ENCODE assay signal across 8 mouse cellular contexts in genomic region chr6:29736610-29737458, GRCm38 (mm10). TPM values are rescaled to one million over a fixed set of nuclear protein-coding genes. Genes with fewer than 3 reads are reported as not detected.
DNase-seq lines count a peak whose midpoint lies in the region; ATAC-seq and TF ChIP-seq lines count a peak whose summit lies in the region.

No protein-coding gene starts in this region.

- H3K27me3 ChIP-seq in lung, embryonic 14.5 days (ENCODE audit: insufficient read depth, low read length) = no peaks in the 10 kb centered on the region
- H3K27me3 ChIP-seq in embryonic facial prominence, embryonic 13.5 days = no peaks in the 10 kb centered on the region
- no peaks in the 10 kb centered on the region for H3K27me3 ChIP-seq in intestine, embryonic 16.5 days (replicated peaks; ENCODE audit: control insufficient read depth, insufficient read depth, low read length)
- H3K27me3 ChIP-seq in neural tube, embryonic 12.5 days (replicated peaks) = no peaks in the 10 kb centered on the region

- H3K4me3 ChIP-seq in lung, embryonic 14.5 days (ENCODE audit: low read depth, low read length) = peak overlapping the region; percentile 92
- peak overlapping the region; percentile 93 for H3K4me3 ChIP-seq in embryonic facial prominence, embryonic 13.5 days
- peak overlapping the region; percentile 92 for H3K4me3 ChIP-seq in intestine, embryonic 16.5 days (ENCODE audit: low read length)
- H3K4me3 ChIP-seq in neural tube, embryonic 12.5 days = peak overlapping the region; percentile 91

- peaks cover 10% of the 10 kb centered on the region; the same call in 1 of the 2 replicates for H3K36me3 ChIP-seq in lung, embryonic 14.5 days (ENCODE audit: insufficient read depth)
- peaks cover 19% of the 10 kb centered on the region for H3K36me3 ChIP-seq in embryonic facial prominence, embryonic 13.5 days
- no peaks in the 10 kb centered on the region for H3K36me3 ChIP-seq in intestine, embryonic 16.5 days (ENCODE audit: control insufficient read depth, insufficient read depth, low read length)
- H3K36me3 ChIP-seq in neural tube, embryonic 12.5 days = 0 out of 2 replicates have a peak, but pooled peaks cover 5% of the 10 kb centered on the region

- H3K4me2 ChIP-seq in lung, embryonic 14.5 days = peak overlapping the region; percentile 98
- H3K4me2 ChIP-seq in embryonic facial prominence, embryonic 13.5 days = peak overlapping the region; percentile 92
- peak overlapping the region; percentile 70 for H3K4me2 ChIP-seq in intestine, embryonic 16.5 days (ENCODE audit: low read depth, low read length)
- peak overlapping the region; percentile 79 for H3K4me2 ChIP-seq in neural tube, embryonic 12.5 days (replicated peaks)

- no peak for TF ChIP-seq CTCF in lung, embryonic 14.5 days (IDR thresholded peaks at IDR 0.05; ENCODE audit: low read depth)

- peaks cover 11% of the 10 kb centered on the region for H3K4me1 ChIP-seq in lung, embryonic 14.5 days (ENCODE audit: insufficient read depth)
- H3K4me1 ChIP-seq in embryonic facial prominence, embryonic 13.5 days = peaks cover 33% of the 10 kb centered on the region
- peaks cover 13% of the 10 kb centered on the region for H3K4me1 ChIP-seq in intestine, embryonic 16.5 days (ENCODE audit: control insufficient read depth, insufficient read depth, low read length)
- peaks cover 10% of the 10 kb centered on the region for H3K4me1 ChIP-seq in neural tube, embryonic 12.5 days

- peak overlapping the region; percentile 99 for H3K9ac ChIP-seq in lung, embryonic 14.5 days
- H3K9ac ChIP-seq in embryonic facial prominence, embryonic 13.5 days = peak overlapping the region; percentile 100
- H3K9ac ChIP-seq in intestine, embryonic 16.5 days (ENCODE audit: low read depth, low read length) = peak overlapping the region; percentile 98
- H3K9ac ChIP-seq in neural tube, embryonic 12.5 days = peak overlapping the region; percentile 95

- WGBS in lung, embryonic 14.5 days = 5% methylated on average over 13 of the region's 13 CpGs
- WGBS in embryonic facial prominence, embryonic 13.5 days = 12% methylated on average over 13 of the region's 13 CpGs
- 9% methylated on average over 13 of the region's 13 CpGs for WGBS in intestine, embryonic 16.5 days
- WGBS in neural tube, embryonic 12.5 days = 21% methylated on average over 13 of the region's 13 CpGs

- H3K27ac ChIP-seq in lung, embryonic 14.5 days (ENCODE audit: low read depth) = peak overlapping the region; percentile 99
- peak overlapping the region; percentile 99 for H3K27ac ChIP-seq in embryonic facial prominence, embryonic 13.5 days
- H3K27ac ChIP-seq in intestine, embryonic 16.5 days (ENCODE audit: low read length) = peak overlapping the region; percentile 97
- H3K27ac ChIP-seq in neural tube, embryonic 12.5 days = no peak overlapping the region

- DNase-seq in lung, embryonic 14.5 days = no peak
- no peak for DNase-seq in lung, postnatal 10 days
- DNase-seq in gastrocnemius, adult 8-10 months (ENCODE audit: low spot score in 2 of 2) = no peak
- DNase-seq in gastrocnemius, postnatal 10 days = no peak
- no peak for DNase-seq in spleen, postnatal 36 days (ENCODE audit: low spot score in 2 of 2)

- ATAC-seq in lung, embryonic 14.5 days (ENCODE audit: insufficient read depth) = no peak
- no peak for ATAC-seq in embryonic facial prominence, embryonic 13.5 days (ENCODE audit: insufficient number of reproducible peaks, insufficient read depth, low FRiP score, low TSS enrichment, low read depth)
- no peak for ATAC-seq in intestine, embryonic 16.5 days
- no peak for ATAC-seq in neural tube, embryonic 12.5 days (ENCODE audit: low FRiP score, low read depth)

- no peaks in the 10 kb centered on the region for H3K9me3 ChIP-seq in lung, embryonic 14.5 days (ENCODE audit: low read depth, low read length)
- no peaks in the 10 kb centered on the region for H3K9me3 ChIP-seq in embryonic facial prominence, embryonic 13.5 days
- H3K9me3 ChIP-seq in intestine, embryonic 16.5 days (ENCODE audit: control insufficient read depth, low read length) = no peaks in the 10 kb centered on the region
- H3K9me3 ChIP-seq in neural tube, embryonic 12.5 days = no peaks in the 10 kb centered on the region

RNA-seq across cellular contexts. Expression of gene Smo, which starts 1.5 kb away (rescaled TPM):
- 60.9 and 69.1 TPM in 2 replicates for polyA plus RNA-seq in lung, embryonic 14.5 days (2014; fragmentation: Nextera tagmentation; extraction: Ambion mirVana)
- polyA plus RNA-seq in embryonic facial prominence, embryonic 13.5 days (2015; fragmentation: Nextera tagmentation; extraction: Ambion mirVana) = 53.0 and 57.4 TPM in 2 replicates
- polyA plus RNA-seq in intestine, embryonic 16.5 days (2015; fragmentation: Nextera tagmentation; extraction: Ambion mirVana) = 18.8 and 18.9 TPM in 2 replicates
- 36.5 and 41.9 TPM in 2 replicates for polyA plus RNA-seq in neural tube, embryonic 12.5 days (2016; fragmentation: Nextera tagmentation; extraction: Ambion mirVana)
- total RNA-seq in gastrocnemius, adult 8-10 months (2022) = 1 to 10 TPM; 1.7 to 3.1 (median 2.4) TPM
- 10 to 100 TPM; 21.2 to 26.3 TPM for total RNA-seq in gastrocnemius, postnatal 10 days (2021)

RNA-seq across cellular contexts. Expression of gene Ahcyl2, which starts 31.0 kb away (rescaled TPM):
- polyA plus RNA-seq in lung, embryonic 14.5 days (2014; fragmentation: Nextera tagmentation; extraction: Ambion mirVana) = 10.1 and 12.4 TPM in 2 replicates
- 14.1 and 15.2 TPM in 2 replicates for polyA plus RNA-seq in embryonic facial prominence, embryonic 13.5 days (2015; fragmentation: Nextera tagmentation; extraction: Ambion mirVana)
- 80.5 and 91.5 TPM in 2 replicates for polyA plus RNA-seq in intestine, embryonic 16.5 days (2015; fragmentation: Nextera tagmentation; extraction: Ambion mirVana)
- 18.0 and 18.8 TPM in 2 replicates for polyA plus RNA-seq in neural tube, embryonic 12.5 days (2016; fragmentation: Nextera tagmentation; extraction: Ambion mirVana)
- 10 to 100 TPM; 16.6 to 23.1 (median 19.7) TPM for total RNA-seq in gastrocnemius, adult 8-10 months (2022)
- 10 to 100 TPM in 1 of 2 experiments, 1 to 10 TPM in 1; 8.8 to 11.8 TPM for total RNA-seq in gastrocnemius, postnatal 10 days (2021)

RNA-seq across cellular contexts. Expression of gene Tspan33, which starts 42.8 kb away (rescaled TPM):
- polyA plus RNA-seq in lung, embryonic 14.5 days (2014; fragmentation: Nextera tagmentation; extraction: Ambion mirVana) = 2.0 and 2.1 TPM in 2 replicates
- polyA plus RNA-seq in embryonic facial prominence, embryonic 13.5 days (2015; fragmentation: Nextera tagmentation; extraction: Ambion mirVana) = 2.8 and 4.7 TPM in 2 replicates
- 0.98 and 2.6 TPM in 2 replicates for polyA plus RNA-seq in intestine, embryonic 16.5 days (2015; fragmentation: Nextera tagmentation; extraction: Ambion mirVana)
- 6.1 and 6.9 TPM in 2 replicates for polyA plus RNA-seq in neural tube, embryonic 12.5 days (2016; fragmentation: Nextera tagmentation; extraction: Ambion mirVana)
- 1 to 10 TPM; 1.7 to 2.7 (median 2.5) TPM for total RNA-seq in gastrocnemius, adult 8-10 months (2022)
- 1 to 10 TPM; 3.1 to 5.1 TPM for total RNA-seq in gastrocnemius, postnatal 10 days (2021)
